Mouse (Mus musculus): Measurements from ENCODE around the gene Dixdc1. TPM values are rescaled to one million over a fixed set of nuclear protein-coding genes. Genes with fewer than 3 reads are reported as not detected.

The Dixdc1 gene
- total and polyA plus RNA-seq, 2 experiments from 2014 or later, result 26.8 to 54.3 TPM

- Histone ChIP-seq H3K9ac (peak overlapping the region; percentile 43; the same call in 1 of the 2 replicates), H3K27me3 (ENCODE audit: insufficient read depth, low read length) (no peaks in the 10 kb centered on the region), H3K4me2 (ENCODE audit: low read depth) (peak overlapping the region; percentile 53), H3K4me3 (ENCODE audit: low read depth, low read length) (peak overlapping the region; percentile 32), H3K4me1 (ENCODE audit: insufficient read depth) (no peaks in the 10 kb centered on the region), H3K27ac (ENCODE audit: low read depth, low read length) (no peak overlapping the region), H3K9me3 (ENCODE audit: low read length) (no peaks in the 10 kb centered on the region), H3K36me3 (ENCODE audit: insufficient read depth) (no peaks in the 10 kb centered on the region)
- no peak for DNase-seq
- no peak for TF ChIP-seq CTCF (IDR thresholded peaks at IDR 0.05; ENCODE audit: low read depth)
- no peak for ATAC-seq
- 19% methylated on average over 7 of the region's 7 CpGs for WGBS
Observed at GRCm38 (mm10) chr9:50745806-50746205, 6.5 kb upstream of the Dixdc1 start.

- no peak overlapping the region for H3K27ac ChIP-seq (ENCODE audit: low read depth, low read length)
- H3K9me3 ChIP-seq (ENCODE audit: low read length), result no peaks in the 10 kb centered on the region
- H3K9ac ChIP-seq, result no peak overlapping the region
- no peaks in the 10 kb centered on the region for H3K36me3 ChIP-seq (ENCODE audit: insufficient read depth)
- no peak overlapping the region for H3K4me2 ChIP-seq (ENCODE audit: low read depth)
- WGBS, result 76% methylated on average over 2 of the region's 2 CpGs
- ATAC-seq (no peak), DNase-seq (no peak)
- H3K4me1 ChIP-seq (ENCODE audit: insufficient read depth), result no peaks in the 10 kb centered on the region; the same call in 1 of the 2 replicates
- H3K27me3 ChIP-seq (ENCODE audit: insufficient read depth, low read length), result no peaks in the 10 kb centered on the region
- no peak for TF ChIP-seq CTCF (IDR thresholded peaks at IDR 0.05; ENCODE audit: low read depth)
- H3K4me3 ChIP-seq (ENCODE audit: low read depth, low read length), result no peak overlapping the region
Observed at GRCm38 (mm10) chr9:50742744-50743143, 3.4 kb upstream of the Dixdc1 start.

- Histone ChIP-seq H3K36me3 (ENCODE audit: insufficient read depth) (no peaks in the 10 kb centered on the region), H3K27ac (ENCODE audit: low read depth, low read length) (no peak overlapping the region), H3K4me3 (ENCODE audit: low read depth, low read length) (no peak overlapping the region), H3K27me3 (ENCODE audit: insufficient read depth, low read length) (no peaks in the 10 kb centered on the region), H3K4me1 (ENCODE audit: insufficient read depth) (no peaks in the 10 kb centered on the region; the same call in 1 of the 2 replicates), H3K9ac (no peak overlapping the region), H3K4me2 (ENCODE audit: low read depth) (no peak overlapping the region), H3K9me3 (ENCODE audit: low read length) (no peaks in the 10 kb centered on the region)
- WGBS, result 86% methylated on average over 3 of the region's 3 CpGs
- ATAC-seq, result no peak
- DNase-seq, result no peak
- no peak for TF ChIP-seq CTCF (IDR thresholded peaks at IDR 0.05; ENCODE audit: low read depth)
Observed at GRCm38 (mm10) chr9:50742261-50742660, 2.9 kb upstream of the Dixdc1 start.

- H3K4me1 ChIP-seq (ENCODE audit: insufficient read depth), result no peaks in the 10 kb centered on the region; the same call in 1 of the 2 replicates
- ATAC-seq (no peak), DNase-seq (no peak)
- no peak overlapping the region for H3K4me2 ChIP-seq (ENCODE audit: low read depth)
- H3K27me3 ChIP-seq (ENCODE audit: insufficient read depth, low read length), result no peaks in the 10 kb centered on the region
- H3K9me3 ChIP-seq (ENCODE audit: low read length), result no peaks in the 10 kb centered on the region
- no peak overlapping the region for H3K9ac ChIP-seq
- TF ChIP-seq CTCF (IDR thresholded peaks at IDR 0.05; ENCODE audit: low read depth), result no peak
- H3K36me3 ChIP-seq (ENCODE audit: insufficient read depth), result no peaks in the 10 kb centered on the region
- no peak overlapping the region for H3K4me3 ChIP-seq (ENCODE audit: low read depth, low read length)
- no peak overlapping the region for H3K27ac ChIP-seq (ENCODE audit: low read depth, low read length)
- WGBS, result 90% methylated on average over 14 of the region's 14 CpGs
Observed at GRCm38 (mm10) chr9:50740867-50741784, 1.8 kb upstream of the Dixdc1 start.

GRCm38 (mm10) chr9:50734989-50735388 lies 4.3 kb downstream of the Dixdc1 start:
- Histone ChIP-seq H3K4me2 (ENCODE audit: low read depth) (peak overlapping the region; percentile 22), H3K4me3 (ENCODE audit: low read depth, low read length) (no peak overlapping the region; the same call in 1 of the 2 replicates), H3K27ac (ENCODE audit: low read depth, low read length) (no peak overlapping the region), H3K9me3 (ENCODE audit: low read length) (no peaks in the 10 kb centered on the region), H3K4me1 (ENCODE audit: insufficient read depth) (no peaks in the 10 kb centered on the region; the same call in 1 of the 2 replicates), H3K36me3 (ENCODE audit: insufficient read depth) (no peaks in the 10 kb centered on the region), H3K9ac (no peak overlapping the region), H3K27me3 (ENCODE audit: insufficient read depth, low read length) (no peaks in the 10 kb centered on the region)
- 2% methylated on average over 9 of the region's 9 CpGs for WGBS
- peak; percentile 72 for DNase-seq
- no peak for ATAC-seq
- TF ChIP-seq CTCF (IDR thresholded peaks at IDR 0.05; ENCODE audit: low read depth), result peak; percentile 79

- no peak overlapping the region for H3K9ac ChIP-seq
- H3K4me3 ChIP-seq (ENCODE audit: low read depth, low read length), result no peak overlapping the region
- no peak for TF ChIP-seq CTCF (IDR thresholded peaks at IDR 0.05; ENCODE audit: low read depth)
- H3K9me3 ChIP-seq (ENCODE audit: low read length), result no peaks in the 10 kb centered on the region
- ATAC-seq, result no peak
- no peak overlapping the region for H3K4me2 ChIP-seq (ENCODE audit: low read depth)
- H3K27ac ChIP-seq (ENCODE audit: low read depth, low read length), result no peak overlapping the region
- peaks cover under 1% of the 10 kb centered on the region for H3K4me1 ChIP-seq (ENCODE audit: insufficient read depth)
- 11% methylated on average over 4 of the region's 4 CpGs for WGBS
- no peak for DNase-seq
- H3K36me3 ChIP-seq (ENCODE audit: insufficient read depth), result no peaks in the 10 kb centered on the region
- no peaks in the 10 kb centered on the region for H3K27me3 ChIP-seq (ENCODE audit: insufficient read depth, low read length)
Observed at GRCm38 (mm10) chr9:50732560-50732959, 6.8 kb downstream of the Dixdc1 start.

GRCm38 (mm10) chr9:50729600-50729999 lies 9.7 kb downstream of the Dixdc1 start:
- Histone ChIP-seq H3K9me3 (ENCODE audit: low read length) (no peaks in the 10 kb centered on the region), H3K9ac (no peak overlapping the region), H3K4me3 (ENCODE audit: low read depth, low read length) (no peak overlapping the region), H3K36me3 (ENCODE audit: insufficient read depth) (no peaks in the 10 kb centered on the region), H3K4me1 (ENCODE audit: insufficient read depth) (peaks cover 19% of the 10 kb centered on the region), H3K4me2 (ENCODE audit: low read depth) (no peak overlapping the region), H3K27ac (ENCODE audit: low read depth, low read length) (no peak overlapping the region), H3K27me3 (ENCODE audit: insufficient read depth, low read length) (no peaks in the 10 kb centered on the region)
- TF ChIP-seq CTCF (IDR thresholded peaks at IDR 0.05; ENCODE audit: low read depth), result no peak
- WGBS, result 74% methylated on average over 4 of the region's 4 CpGs
- no peak for DNase-seq
- no peak for ATAC-seq
